Mouse (Mus musculus) gastrocnemius, postnatal 4 days (tissue): ENCODE results near the gene Iqsec1. TPM values are rescaled to one million over a fixed set of nuclear protein-coding genes. Genes with fewer than 3 reads are reported as not detected.

Source experiments
- DNase-seq, 2 experiments: peaks; one replicate each; pipeline ENCODE4 v3.0.0; 2021 to 2022; ENCODE audit warnings: low spot score in 2 of 2, mixed read lengths in 2 of 2
- total RNA-seq, 2 experiments: library from RNA; stranded (reverse); gene quantifications; 2 replicates each; pipeline ENCODE4 v1.2.3; 2021

Gene Iqsec1
- total RNA-seq, 2 experiments from 2014 or later, result 84.0 to 106 TPM

DNA sequence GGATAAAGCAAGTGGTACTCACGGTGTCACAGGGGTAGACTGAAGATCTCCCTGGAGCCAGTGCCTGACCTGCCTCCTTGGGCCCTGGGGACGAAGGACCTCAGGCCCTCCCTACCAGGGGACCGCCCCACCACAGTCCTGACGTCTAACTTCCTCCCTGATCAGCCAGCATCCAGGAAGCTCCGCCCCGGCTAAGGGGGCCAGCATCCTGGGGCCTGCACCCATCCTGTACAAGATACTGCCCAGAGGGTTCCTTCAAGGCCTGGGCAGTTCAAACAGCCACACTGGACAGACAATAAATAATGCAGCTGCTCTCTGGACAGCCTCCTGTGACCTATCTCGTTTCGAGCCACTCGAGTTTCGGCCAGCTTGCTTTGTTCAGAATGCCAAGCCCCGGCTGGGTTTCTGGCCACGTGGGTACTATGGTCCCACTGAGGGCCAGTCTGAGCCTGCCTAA lies 231.0 kb downstream of the Iqsec1 start:
- no peak for DNase-seq

DNA sequence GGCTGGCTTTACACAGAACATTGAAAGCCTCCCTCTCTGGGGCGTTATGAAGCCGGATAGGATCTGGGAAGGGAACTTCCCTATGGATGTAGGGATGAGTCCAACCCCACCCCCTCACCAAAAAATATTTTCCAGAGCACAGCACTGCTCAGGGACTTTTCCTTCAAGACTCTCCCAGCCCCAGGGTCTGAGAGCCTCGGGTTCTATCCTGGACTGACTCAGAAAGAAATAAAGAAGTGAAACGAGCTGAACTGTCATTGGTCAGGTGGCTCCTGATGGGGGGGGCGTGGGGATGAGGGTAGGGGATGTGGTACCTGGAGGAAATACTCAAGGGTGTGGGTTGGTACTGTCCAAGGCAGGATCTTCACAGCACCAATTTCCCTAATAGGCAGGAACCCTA lies 231.9 kb downstream of the Iqsec1 start:
- no peak for DNase-seq

DNA sequence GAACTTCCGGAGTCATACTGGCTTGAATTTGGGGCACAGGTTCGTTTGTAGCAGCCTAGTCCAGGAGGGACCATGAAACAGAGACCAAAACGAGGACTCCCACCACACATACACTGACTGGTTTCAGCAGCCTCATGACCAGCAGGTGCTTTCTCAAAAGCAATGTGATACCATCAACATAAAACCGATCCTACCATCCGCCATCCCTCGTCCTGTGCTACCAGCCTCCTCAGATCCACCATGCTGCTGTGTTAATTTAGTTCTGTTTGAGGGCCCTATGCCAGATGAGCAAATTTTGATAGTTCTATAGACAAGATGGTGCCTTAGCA lies 232.9 kb downstream of the Iqsec1 start:
- no peak for DNase-seq

GRCm38 (mm10) chr6:90754927-90755612 lies 233.4 kb downstream of the Iqsec1 start:
- no peak for DNase-seq

- no peak for DNase-seq
Measured at GRCm38 (mm10) chr6:90754093-90754492, 234.4 kb downstream of the Iqsec1 start.

GRCm38 (mm10) chr6:90753656-90754055 lies 234.8 kb downstream of the Iqsec1 start:
- DNase-seq, result no peak

GRCm38 (mm10) chr6:90751624-90752023 lies 236.9 kb downstream of the Iqsec1 start:
- DNase-seq, result no peak

- DNase-seq, result no peak
Measured at GRCm38 (mm10) chr6:90750091-90750490, 238.4 kb downstream of the Iqsec1 start.

DNA sequence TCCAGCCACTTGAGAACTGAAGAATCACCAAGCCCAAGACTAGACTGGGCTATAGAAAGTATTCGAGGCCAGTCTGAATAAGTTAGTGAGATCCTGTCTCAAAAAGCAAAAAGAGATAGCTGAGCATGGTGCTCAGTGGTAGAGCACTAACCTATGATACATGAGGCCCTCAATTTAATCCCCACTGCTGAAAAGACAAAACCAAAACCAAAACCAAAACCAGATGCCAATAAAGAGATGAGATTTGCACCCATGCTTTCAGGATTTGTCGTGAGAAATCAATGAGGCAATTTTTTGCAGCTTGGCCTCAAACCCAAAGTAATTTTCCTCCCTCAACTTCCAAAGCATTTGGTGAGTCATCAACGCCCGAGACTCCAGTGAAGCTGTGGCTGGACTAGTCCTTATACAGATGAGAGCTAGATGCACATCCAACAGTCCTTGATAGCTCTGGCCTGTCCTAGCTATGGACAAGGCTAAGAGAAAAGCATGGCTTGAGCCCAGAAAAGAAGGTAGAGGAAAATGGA lies 239.0 kb downstream of the Iqsec1 start:
- DNase-seq, result no peak

DNA sequence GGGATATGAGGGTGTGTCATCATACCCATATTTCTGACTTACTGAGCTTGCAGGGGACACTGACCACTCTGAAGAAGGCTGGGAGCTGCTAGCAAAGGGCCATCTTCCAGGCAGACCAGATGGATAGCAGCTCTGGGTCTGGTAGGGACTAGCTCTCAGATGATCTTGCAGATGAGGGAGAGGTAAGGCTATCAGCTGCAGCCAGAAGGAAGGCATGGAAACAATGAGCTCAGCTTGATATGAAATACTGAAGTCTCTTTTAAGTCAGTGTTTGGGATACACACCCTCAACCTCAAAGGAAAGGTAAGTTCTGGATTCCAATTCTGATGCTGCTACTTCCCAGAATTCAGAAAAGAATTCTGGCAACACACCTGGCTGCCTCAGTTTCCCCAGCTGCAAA lies 239.5 kb downstream of the Iqsec1 start:
- no peak for DNase-seq

GRCm38 (mm10) chr6:90746331-90746864 lies 242.1 kb downstream of the Iqsec1 start:
- no peak for DNase-seq

DNA sequence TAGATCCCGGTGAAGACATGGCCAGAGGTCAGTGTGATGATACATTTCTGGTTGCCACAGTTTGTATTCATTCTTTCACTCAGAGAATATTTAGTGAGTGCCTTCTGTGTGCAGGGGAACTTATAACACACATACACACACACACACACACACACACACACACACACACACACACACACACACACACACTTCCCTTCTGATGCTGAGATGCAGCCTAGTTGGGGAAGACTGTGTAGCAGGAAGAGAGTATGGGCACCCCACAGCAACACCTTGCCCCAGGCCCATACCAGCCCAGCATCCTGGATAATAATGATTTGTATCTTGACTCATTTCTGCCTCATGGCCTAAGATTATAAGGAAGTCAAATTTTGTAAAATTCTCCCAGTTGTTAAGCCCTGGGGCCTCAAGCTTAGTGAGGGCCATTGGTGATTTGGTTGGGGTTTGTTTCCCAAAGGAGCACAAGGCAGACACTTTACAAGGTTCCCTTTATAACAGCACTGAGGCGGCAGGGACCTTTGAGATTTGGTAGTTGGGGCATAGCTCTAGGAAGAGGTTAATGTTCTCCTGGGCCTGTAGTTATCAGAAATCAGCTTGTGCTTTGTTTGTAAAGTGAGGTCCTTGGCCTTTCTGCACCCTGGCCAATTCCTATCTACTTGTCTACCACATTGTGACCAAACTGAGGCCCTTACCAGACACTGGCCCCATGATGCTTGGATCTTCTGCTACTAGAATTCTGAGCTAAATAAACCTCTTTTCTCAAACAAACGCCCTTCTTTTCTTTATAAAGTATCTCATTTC lies 242.9 kb downstream of the Iqsec1 start:
- DNase-seq, result no peak

DNA sequence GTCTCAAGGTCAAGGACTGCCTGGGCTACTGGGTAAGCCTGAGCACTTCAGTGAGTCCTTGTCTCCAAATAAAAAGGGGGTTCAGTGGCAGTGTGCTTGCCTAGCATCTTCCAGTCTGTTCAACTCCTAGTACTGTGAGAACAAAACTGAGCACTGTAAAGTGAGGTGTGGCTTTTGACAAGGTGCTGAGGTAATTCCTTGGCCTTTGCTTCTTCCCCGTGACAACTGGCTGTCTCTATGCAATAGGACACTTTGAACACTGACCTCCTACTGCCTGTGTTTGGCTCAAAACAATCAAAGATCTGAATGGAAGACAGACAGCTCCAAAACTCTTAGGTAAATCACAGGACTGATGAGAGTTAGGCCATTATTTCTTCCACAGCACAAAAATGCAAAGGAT lies 246.0 kb downstream of the Iqsec1 start:
- no peak for DNase-seq

DNA sequence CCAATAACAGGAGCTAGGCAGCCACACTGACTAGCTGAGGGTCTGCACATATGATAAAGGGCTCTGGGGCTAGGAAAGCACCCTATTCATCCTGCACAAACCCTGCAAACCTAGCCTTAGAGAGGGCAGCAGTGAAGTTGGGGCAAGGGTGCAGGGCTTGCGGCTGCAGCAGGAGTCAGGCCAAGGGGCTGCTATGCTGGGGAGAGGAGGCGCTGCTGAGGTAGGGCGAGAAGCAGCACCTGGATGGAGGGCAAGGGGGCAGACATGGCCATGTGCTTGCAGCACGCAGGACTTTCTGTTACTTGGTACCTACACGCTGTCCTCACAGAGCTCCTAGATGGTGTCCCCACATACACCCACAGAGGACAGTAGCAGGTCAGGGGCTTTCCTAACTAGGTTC lies 246.8 kb downstream of the Iqsec1 start:
- no peak for DNase-seq

DNA sequence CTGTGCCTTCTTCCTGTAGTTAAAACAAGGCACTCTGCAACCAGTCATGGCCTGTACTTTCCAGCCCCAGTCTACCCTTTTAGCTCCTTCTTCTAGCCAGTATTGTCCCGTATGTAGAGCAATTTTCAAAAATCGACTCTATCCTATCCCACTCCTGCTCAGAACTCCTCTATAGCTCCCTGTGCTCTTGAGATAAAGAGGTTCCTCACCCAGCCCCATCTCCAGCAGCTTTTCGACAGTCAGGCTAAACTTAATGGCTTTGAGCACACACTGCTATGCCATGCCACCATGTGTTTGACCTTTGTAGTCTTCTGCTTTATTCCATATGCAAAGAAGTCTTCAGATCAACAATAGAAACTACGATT lies 247.4 kb downstream of the Iqsec1 start:
- no peak for DNase-seq

DNA sequence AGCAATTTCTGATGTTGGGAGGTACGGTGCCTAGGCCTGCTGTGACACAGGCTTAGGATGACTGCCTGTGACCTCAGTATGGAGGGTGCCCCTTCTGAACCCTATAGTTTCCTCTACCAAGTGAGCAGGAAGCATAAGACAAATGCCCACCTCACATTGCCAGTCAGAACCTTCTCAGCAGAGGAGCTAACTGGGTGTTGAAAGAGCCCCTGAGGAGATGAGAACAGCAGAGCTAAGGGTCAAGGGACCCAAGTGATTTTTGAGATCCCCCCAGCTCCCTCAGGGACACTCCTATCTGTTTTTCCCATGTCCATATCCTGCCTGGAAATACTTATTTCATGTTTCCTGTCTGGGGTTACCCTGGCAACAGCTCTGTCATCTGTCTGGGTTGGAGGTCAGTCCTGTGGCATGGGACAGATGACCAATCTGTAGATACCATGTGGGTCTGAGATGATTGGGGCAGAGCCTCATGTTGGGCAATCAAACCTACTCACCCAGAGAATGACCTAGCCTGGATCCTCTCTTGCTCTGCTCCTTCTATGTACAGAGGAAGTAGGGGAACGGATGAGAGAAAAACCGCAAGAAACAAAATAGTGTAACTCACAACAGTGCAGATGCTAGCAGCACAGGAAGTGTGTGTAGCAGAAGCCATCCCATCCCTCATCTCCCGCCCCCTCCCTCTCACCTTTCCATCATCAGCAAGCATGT lies 248.0 kb downstream of the Iqsec1 start:
- no peak for DNase-seq

- DNase-seq, result peak; percentile 90 to 92
Measured at GRCm38 (mm10) chr6:90737376-90737775, 251.1 kb downstream of the Iqsec1 start.

DNA sequence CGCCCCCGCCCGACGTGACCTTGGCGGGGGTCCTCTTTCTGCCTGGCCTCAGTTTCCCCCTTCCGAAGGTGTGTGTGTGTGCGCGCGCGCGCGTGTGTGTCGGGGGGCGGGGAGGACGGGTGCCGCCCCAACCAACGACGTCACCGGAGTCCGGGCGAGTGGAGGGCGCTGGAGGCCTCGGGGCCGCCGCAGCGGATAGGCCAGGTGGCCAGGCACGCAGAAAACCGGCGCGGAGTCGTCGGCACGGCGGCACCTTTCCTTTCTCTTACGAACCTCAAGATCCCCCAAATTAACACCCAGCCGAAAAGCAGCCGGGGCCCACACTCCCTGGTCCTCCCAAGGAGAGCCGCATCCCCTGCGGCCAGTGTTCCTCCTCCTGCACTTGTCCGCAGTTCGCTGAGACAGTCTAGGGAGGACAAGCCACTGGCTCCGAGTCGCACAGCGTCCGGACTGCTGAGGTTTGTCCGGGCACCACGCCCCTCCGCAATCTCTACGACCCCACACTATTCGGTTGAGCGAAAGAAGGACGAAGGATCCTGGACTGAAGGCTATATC lies 251.7 kb downstream of the Iqsec1 start:
- peak; percentile 30 to 56 for DNase-seq

DNA sequence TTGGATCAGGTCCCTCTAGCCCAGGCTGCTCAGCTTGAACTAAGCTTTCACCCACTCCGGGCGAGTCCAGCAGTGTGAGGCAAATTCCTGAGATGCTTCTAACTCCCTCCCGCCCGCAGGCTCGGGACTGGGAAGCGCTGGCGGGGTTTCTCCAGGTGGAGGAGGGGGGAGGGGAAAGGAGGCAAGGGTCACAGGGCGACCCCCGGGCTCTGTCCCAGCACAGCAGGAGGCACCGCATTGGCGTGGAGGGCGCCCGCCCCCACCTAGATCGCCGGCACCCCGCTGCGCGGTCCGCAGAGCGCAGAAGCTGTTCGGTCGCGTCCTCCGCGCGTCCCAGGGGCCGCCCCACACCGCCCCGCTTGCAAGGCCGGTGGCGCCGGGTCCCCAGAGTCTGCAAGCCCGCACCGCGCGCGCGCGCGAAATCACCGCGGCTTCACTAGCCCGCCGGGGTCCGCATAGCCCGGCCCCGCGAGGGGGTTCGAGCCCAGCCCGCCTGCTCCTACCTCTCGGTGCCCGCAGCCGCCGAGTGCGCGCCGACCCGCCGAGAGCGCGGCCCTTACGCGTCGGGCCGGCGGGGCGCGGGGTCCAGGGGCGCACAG lies 252.3 kb downstream of the Iqsec1 start:
- DNase-seq, result peak; percentile 48 to 52

DNA sequence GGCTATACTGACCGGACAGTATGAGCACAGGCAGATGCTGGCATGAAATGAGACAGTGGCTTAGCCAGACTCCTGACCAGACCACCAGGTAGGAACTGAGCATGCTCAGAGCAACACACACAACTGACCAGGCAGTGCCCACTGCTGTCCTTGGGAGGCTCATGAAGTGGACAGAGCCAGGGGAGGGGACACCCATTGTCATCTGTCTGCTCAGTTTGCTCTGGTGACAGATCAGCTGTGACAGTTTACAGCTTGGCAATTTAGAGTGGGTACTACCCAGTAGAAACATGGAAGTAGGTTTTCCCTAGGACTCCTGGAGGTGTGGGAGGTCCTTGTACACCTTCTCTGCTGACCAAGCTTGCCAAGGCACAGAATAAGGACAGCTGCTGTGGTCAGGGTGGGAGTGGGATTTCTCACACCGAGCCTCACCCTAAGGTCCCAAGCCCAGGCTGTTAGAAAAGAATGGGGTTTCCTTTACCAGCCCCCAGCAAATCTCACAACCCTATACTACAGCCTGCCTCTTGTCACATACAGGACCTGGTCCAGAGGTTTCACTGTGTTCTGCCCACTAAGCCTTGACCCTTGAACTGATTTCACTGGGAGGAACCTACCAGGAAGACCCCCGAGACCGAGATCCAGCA lies 253.0 kb downstream of the Iqsec1 start:
- no peak for DNase-seq
